Mouse (Mus musculus) bone marrow, adult 2 months (tissue): ENCODE results near the gene Kcnc1.

ENCODE experiments used
- CTCF ChIP-seq: fragments of 200-500 bp; IDR thresholded peaks from 2 replicates; pipeline ENCODE4 v1.5.1; 2011; ENCODE audit warnings: low read length, control low read depth; ENCODE audit not compliant: control insufficient read depth, insufficient read depth
- POLR2A ChIP-seq: fragments of 200-500 bp; IDR thresholded peaks from 2 replicates; pipeline ENCODE4 v1.6.1; 2011; ENCODE audit warnings: low read depth, mild to moderate bottlenecking, control low read depth, low read length, borderline replicate concordance; ENCODE audit not compliant: control insufficient read depth

DNA sequence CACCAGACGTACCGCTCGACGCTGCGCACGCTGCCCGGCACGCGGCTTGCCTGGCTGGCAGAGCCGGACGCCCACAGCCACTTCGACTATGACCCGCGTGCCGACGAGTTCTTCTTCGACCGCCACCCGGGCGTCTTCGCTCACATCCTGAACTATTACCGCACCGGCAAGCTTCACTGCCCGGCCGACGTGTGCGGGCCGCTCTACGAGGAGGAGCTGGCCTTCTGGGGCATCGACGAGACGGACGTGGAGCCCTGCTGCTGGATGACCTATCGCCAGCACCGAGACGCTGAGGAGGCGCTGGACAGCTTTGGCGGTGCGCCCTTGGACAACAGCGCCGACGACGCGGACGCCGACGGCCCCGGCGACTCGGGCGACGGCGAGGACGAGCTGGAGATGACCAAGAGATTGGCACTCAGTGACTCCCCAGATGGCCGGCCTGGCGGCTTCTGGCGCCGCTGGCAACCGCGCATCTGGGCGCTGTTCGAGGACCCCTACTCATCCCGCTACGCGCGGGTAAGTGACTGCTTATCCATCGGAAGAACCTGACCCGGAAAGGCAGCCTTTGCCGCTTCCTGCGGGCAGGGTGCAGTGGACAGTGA lies 1.5 kb downstream of the Kcnc1 start:
- no peak for TF ChIP-seq CTCF
- TF ChIP-seq POLR2A, result no peak
